Mouse (Mus musculus): Measurements from ENCODE around the gene Rnpepl1.

GRCm38 (mm10) chr1:92907632-92908360 lies 2.8 kb upstream of the Rnpepl1 start:
- TF ChIP-seq POLR2A (IDR thresholded peaks at IDR 0.05; ENCODE audit: borderline replicate concordance, extremely low read depth, insufficient read depth, insufficient read length, poor library complexity, severe bottlenecking) (no peak), CTCF (IDR thresholded peaks at IDR 0.05; ENCODE audit: borderline replicate concordance, extremely low read depth, insufficient read depth, insufficient read length) (no peak)
